Mouse (Mus musculus) neural tube, embryonic 11.5 days (tissue): ENCODE measurements around the gene Arhgap21. TPM values are rescaled to one million over a fixed set of nuclear protein-coding genes. Genes with fewer than 3 reads are reported as not detected.

Source experiments
- ATAC-seq: fragments of 200-750 bp; cut with Nextera tagmentation; 2 replicates; pipeline ENCODE4 v1.8.0; 2017; ENCODE audit warnings: moderate number of reproducible peaks, mild to moderate bottlenecking, moderate TSS enrichment, moderate library complexity; ENCODE audit not compliant: insufficient read depth, low FRiP score, low TSS enrichment
- DNase-seq: peaks from one replicate; pipeline ENCODE4 v3.0.0-alpha.2; 2015; ENCODE audit warnings: low spot score
- H3K27ac ChIP-seq: fragments of 300-500 bp; sonication (generic); 2 replicates; pipeline ENCODE4 v1.5.1; 2014; ENCODE audit warnings: low read depth, mild to moderate bottlenecking, low read length
- H3K27me3 ChIP-seq: fragments of 300-500 bp; sonication (generic); 2 replicates; pipeline ENCODE4 v1.6.1; 2014; ENCODE audit warnings: mild to moderate bottlenecking, low read length, mixed read lengths; ENCODE audit not compliant: control insufficient read depth, insufficient read depth
- H3K36me3 ChIP-seq: fragments of 300-500 bp; sonication (generic); 2 replicates; pipeline ENCODE4 v1.6.1; 2014; ENCODE audit warnings: mild to moderate bottlenecking, low read length, moderate library complexity, mixed read lengths; ENCODE audit not compliant: control insufficient read depth, insufficient read depth
- H3K4me1 ChIP-seq: fragments of 300-500 bp; sonication (generic); 2 replicates; pipeline ENCODE4 v1.6.1; 2014; ENCODE audit warnings: low read length, mixed read lengths; ENCODE audit not compliant: control insufficient read depth, insufficient read depth
- H3K4me2 ChIP-seq: fragments of 300-500 bp; sonication (generic); 2 replicates; pipeline ENCODE4 v1.6.1; 2014; ENCODE audit warnings: low read depth, mild to moderate bottlenecking, moderate library complexity
- H3K4me3 ChIP-seq: fragments of 300-500 bp; sonication (generic); 2 replicates; pipeline ENCODE4 v1.5.1; 2014; ENCODE audit warnings: low read depth, low read length
- H3K9ac ChIP-seq: fragments of 300-500 bp; sonication (generic); 2 replicates; pipeline ENCODE4 v1.6.1; 2014; ENCODE audit warnings: mild to moderate bottlenecking, low read length
- H3K9me3 ChIP-seq: fragments of 300-500 bp; sonication (generic); 2 replicates; pipeline ENCODE4 v1.6.1; 2016; ENCODE audit warnings: low read length; ENCODE audit not compliant: control insufficient read depth
- WGBS: fragments of 180-500 bp; shearing (Covaris S2); extraction: QIAGEN DNeasy Blood & Tissue Kit; methylation state at CpG from one replicate; pipeline ENCODE4 v1.1.7; 2014; 5-methylcytosine and 5-hydroxymethylcytosine counted together
- polyA plus RNA-seq: library from polyadenylated mRNA; unstranded; fragments of >200 nt; fragmentation: Nextera tagmentation; extraction: Ambion mirVana; gene quantifications from 2 replicates; pipeline ENCODE4 v1.2.1, GENCODE M21; 2014

Arhgap21 gene
- polyA plus RNA-seq, 1 experiment from 2014 or later = 50.0 TPM

GRCm38 (mm10) chr2:20991508-20991907, 22.8 kb upstream of the Arhgap21 start:
- ATAC-seq (no peak), DNase-seq (no peak)
- 82% methylated on average over 2 of the region's 2 CpGs for WGBS
- H3K9me3 ChIP-seq = no peaks in the 10 kb centered on the region
- no peak overlapping the region for H3K4me3 ChIP-seq
- no peaks in the 10 kb centered on the region for H3K27me3 ChIP-seq
- no peak overlapping the region for H3K4me2 ChIP-seq
- no peaks in the 10 kb centered on the region for H3K4me1 ChIP-seq
- no peaks in the 10 kb centered on the region for H3K36me3 ChIP-seq
- no peak overlapping the region for H3K9ac ChIP-seq
- H3K27ac ChIP-seq = no peak overlapping the region

GRCm38 (mm10) chr2:20990907-20991306, 22.2 kb upstream of the Arhgap21 start:
- Histone ChIP-seq H3K4me1 (no peaks in the 10 kb centered on the region), H3K9ac (no peak overlapping the region), H3K9me3 (no peaks in the 10 kb centered on the region), H3K4me2 (no peak overlapping the region), H3K27ac (no peak overlapping the region), H3K36me3 (no peaks in the 10 kb centered on the region), H3K27me3 (no peaks in the 10 kb centered on the region), H3K4me3 (no peak overlapping the region)
- DNase-seq (no peak), ATAC-seq (no peak)
- 63% methylated on average over 2 of the region's 2 CpGs for WGBS

GRCm38 (mm10) chr2:20990056-20990455, 21.4 kb upstream of the Arhgap21 start:
- H3K27me3 ChIP-seq = no peaks in the 10 kb centered on the region
- no peak for DNase-seq
- ATAC-seq = no peak
- no peaks in the 10 kb centered on the region for H3K36me3 ChIP-seq
- no peak overlapping the region for H3K4me3 ChIP-seq
- WGBS = 64% methylated on average over 3 of the region's 3 CpGs
- no peaks in the 10 kb centered on the region for H3K4me1 ChIP-seq
- H3K9me3 ChIP-seq = no peaks in the 10 kb centered on the region
- no peak overlapping the region for H3K27ac ChIP-seq
- no peak overlapping the region for H3K9ac ChIP-seq
- no peak overlapping the region for H3K4me2 ChIP-seq

GRCm38 (mm10) chr2:20987822-20988221, 19.1 kb upstream of the Arhgap21 start:
- no peak for DNase-seq
- H3K9ac ChIP-seq = no peak overlapping the region
- no peak overlapping the region for H3K4me3 ChIP-seq
- H3K4me1 ChIP-seq = no peaks in the 10 kb centered on the region
- no peak overlapping the region for H3K27ac ChIP-seq
- no peaks in the 10 kb centered on the region for H3K36me3 ChIP-seq
- H3K27me3 ChIP-seq = no peaks in the 10 kb centered on the region
- WGBS = 64% methylated on average over 3 of the region's 3 CpGs
- H3K9me3 ChIP-seq = no peaks in the 10 kb centered on the region
- no peak overlapping the region for H3K4me2 ChIP-seq
- no peak for ATAC-seq

- Histone ChIP-seq H3K4me3 (no peak overlapping the region), H3K4me1 (no peaks in the 10 kb centered on the region), H3K27me3 (no peaks in the 10 kb centered on the region), H3K9me3 (no peaks in the 10 kb centered on the region), H3K27ac (no peak overlapping the region), H3K4me2 (no peak overlapping the region), H3K9ac (no peak overlapping the region), H3K36me3 (no peaks in the 10 kb centered on the region)
- no peak for DNase-seq
- 71% methylated on average over 8 of the region's 8 CpGs for WGBS
- ATAC-seq = no peak
These were observed 10.0 kb upstream of the Arhgap21 start for GRCm38 (mm10) chr2:20978726-20979125.

- no peak for DNase-seq
- no peak overlapping the region for H3K9ac ChIP-seq
- H3K4me1 ChIP-seq = no peaks in the 10 kb centered on the region
- no peak overlapping the region for H3K4me3 ChIP-seq
- H3K36me3 ChIP-seq = no peaks in the 10 kb centered on the region
- no peak overlapping the region for H3K27ac ChIP-seq
- H3K4me2 ChIP-seq = no peak overlapping the region
- no peaks in the 10 kb centered on the region for H3K27me3 ChIP-seq
- ATAC-seq = no peak
- no peaks in the 10 kb centered on the region for H3K9me3 ChIP-seq
These were observed 8.4 kb upstream of the Arhgap21 start for GRCm38 (mm10) chr2:20977051-20977450.

GRCm38 (mm10) chr2:20973513-20973912, 4.8 kb upstream of the Arhgap21 start:
- Histone ChIP-seq H3K27ac (no peak overlapping the region), H3K27me3 (no peaks in the 10 kb centered on the region), H3K4me2 (no peak overlapping the region), H3K9ac (no peak overlapping the region), H3K36me3 (no peaks in the 10 kb centered on the region), H3K4me3 (no peak overlapping the region), H3K4me1 (no peaks in the 10 kb centered on the region), H3K9me3 (no peaks in the 10 kb centered on the region)
- 90% methylated on average over 3 of the region's 3 CpGs for WGBS
- no peak for DNase-seq
- ATAC-seq = no peak

GRCm38 (mm10) chr2:20972180-20972579, 3.5 kb upstream of the Arhgap21 start:
- no peak overlapping the region for H3K27ac ChIP-seq
- no peaks in the 10 kb centered on the region for H3K9me3 ChIP-seq
- DNase-seq = no peak
- no peak overlapping the region for H3K9ac ChIP-seq
- ATAC-seq = no peak
- no peak overlapping the region for H3K4me3 ChIP-seq
- H3K4me1 ChIP-seq = no peaks in the 10 kb centered on the region
- WGBS = 77% methylated on average over 1 of the region's 1 CpGs
- no peak overlapping the region for H3K4me2 ChIP-seq
- H3K27me3 ChIP-seq = no peaks in the 10 kb centered on the region
- H3K36me3 ChIP-seq = no peaks in the 10 kb centered on the region

GRCm38 (mm10) chr2:20971628-20972027, 2.9 kb upstream of the Arhgap21 start:
- Histone ChIP-seq H3K9ac (no peak overlapping the region), H3K9me3 (no peaks in the 10 kb centered on the region), H3K4me3 (no peak overlapping the region), H3K27me3 (no peaks in the 10 kb centered on the region), H3K36me3 (no peaks in the 10 kb centered on the region), H3K27ac (no peak overlapping the region), H3K4me2 (no peak overlapping the region), H3K4me1 (no peaks in the 10 kb centered on the region; the same call in 1 of the 2 replicates)
- DNase-seq (no peak), ATAC-seq (no peak)
